Mouse (Mus musculus) megakaryocyte progenitor cell, adult 5-6 weeks (primary cell): ENCODE data around the gene Pdlim4. TPM values are rescaled to one million over a fixed set of nuclear protein-coding genes. Genes with fewer than 3 reads are reported as not detected.
"Not testable (repeated sequence)": the region's sequence is repeated elsewhere in the genome, so short reads cannot be mapped to it uniquely, and the experiment has no call there.

Experiments used
- ATAC-seq: replicated peaks from 2 replicates; pipeline ENCODE4 v1.8.0; 2016; ENCODE audit warnings: mild to moderate bottlenecking, moderate TSS enrichment, inconsistent platforms; ENCODE audit not compliant: poor library complexity
- total RNA-seq, 2 experiments: library from RNA; stranded (forward) in 1 of 2; stranded (reverse) in 1 of 2; fragments of 157-497, 149-512 nt in 1 of 2; fragments of 200-1000 nt in 1 of 2; gene quantifications; 2 replicates each; pipeline versions ENCODE4 v1.2.3 to v1.2.4; 2015 to 2017

Gene Pdlim4
- total RNA-seq, 2 experiments from 2014 or later = not detected

DNA sequence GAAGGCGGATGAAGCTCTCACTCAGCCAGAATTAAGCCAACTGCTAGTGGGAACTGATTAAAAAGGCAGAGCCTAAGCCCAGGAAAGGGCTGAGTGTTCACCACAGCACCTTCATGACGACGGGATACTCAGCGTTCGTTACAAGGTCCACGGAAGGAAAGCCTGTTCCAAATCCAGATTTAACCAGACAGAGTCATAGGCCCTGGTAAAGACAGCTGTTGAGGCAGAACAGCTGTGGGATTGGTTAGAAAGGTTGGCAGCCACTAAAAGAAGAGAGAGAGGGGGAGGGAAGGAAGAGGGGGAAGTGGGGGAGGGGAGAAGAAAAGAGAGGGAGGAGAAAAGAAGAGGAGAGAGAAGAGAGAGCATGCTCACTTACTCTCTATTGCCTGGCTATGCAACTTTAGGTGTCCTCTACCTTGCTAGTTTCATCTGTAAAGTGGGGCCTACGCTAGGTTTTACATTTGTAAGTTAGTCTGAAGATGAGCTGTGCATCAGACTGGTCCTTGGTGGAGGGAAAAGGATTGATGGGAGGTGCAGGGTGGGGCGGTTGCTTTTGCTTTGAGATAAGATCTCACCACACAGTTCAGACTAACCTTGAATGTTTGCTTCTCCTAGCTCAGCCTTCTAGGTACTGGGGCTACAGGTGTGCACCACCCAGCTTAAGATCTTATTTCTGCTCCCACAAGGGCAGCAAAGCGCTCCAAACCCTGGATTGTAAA is 5.9 kb downstream of the Pdlim4 start:
- ATAC-seq = no peak

DNA sequence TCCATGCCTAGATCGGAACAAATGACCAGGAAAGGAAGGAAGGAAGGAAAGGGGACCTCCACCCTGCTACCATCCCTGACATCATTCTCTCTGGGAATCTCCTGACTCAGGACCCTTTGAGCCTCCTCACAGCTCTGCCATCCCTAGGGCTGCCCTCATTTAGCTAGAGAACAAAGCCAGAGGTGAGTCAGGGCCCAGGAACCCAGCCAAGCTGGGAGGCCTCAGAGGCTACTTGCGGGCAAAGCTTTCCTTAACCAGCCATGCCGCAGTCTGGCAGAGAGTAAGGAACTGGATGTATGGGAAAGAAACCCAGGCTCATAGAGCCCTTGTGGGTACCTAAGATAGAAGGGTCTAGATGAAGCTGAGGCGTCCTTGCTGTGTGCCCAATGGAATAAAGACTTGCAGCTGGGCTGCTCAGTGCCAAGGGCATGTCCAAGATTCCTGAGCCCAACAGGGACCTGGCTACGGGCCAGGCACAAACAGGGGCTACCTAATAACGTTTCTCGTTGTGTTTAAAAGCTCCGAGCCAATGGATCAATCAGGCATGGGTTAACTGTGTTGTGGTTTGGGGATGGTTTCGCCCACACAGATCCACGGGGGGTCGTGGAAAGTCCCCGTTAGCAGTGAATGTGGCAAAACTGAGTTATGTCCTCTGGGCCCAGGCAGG is 6.6 kb downstream of the Pdlim4 start:
- no peak for ATAC-seq

DNA sequence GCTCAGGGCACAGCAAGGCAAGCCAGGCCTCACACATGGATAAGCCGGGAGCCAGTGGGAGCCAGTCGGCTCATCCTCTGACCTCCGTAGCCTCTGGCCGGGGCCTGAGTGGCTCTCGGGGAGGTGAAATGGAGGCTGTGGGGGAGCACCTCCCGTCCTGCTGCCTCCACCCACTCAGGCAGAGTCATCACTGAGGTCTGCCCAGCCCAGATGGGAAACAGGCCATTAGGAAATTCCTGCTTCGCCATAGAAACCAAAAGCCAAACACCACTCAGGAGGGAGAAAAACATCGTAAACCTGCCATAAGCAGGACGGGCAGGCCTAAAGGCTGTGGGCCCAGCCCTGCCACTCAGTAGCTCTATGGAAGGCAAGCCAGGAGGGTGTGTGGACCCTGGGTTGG is 8.5 kb downstream of the Pdlim4 start:
- no peak for ATAC-seq

DNA sequence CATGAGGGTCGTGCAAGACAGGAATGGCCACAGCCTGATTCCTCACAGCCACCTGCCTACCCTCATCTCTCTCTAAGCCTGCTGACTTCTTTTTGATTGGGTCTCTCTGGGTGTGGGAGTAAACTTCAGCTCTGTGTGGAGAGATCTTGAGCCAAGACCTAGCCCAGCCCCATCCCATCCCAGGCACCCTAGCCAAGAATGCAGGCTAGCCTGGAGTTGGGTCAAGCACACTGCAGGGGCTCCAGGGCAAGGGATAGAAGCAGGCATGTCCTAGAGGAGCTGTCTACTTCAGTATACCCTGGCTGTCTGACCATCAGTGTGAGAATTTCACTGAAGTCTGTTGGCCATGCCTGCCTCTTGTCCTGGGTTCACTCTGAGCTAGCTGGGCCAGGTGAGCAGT is 9.3 kb downstream of the Pdlim4 start:
- no peak for ATAC-seq

DNA sequence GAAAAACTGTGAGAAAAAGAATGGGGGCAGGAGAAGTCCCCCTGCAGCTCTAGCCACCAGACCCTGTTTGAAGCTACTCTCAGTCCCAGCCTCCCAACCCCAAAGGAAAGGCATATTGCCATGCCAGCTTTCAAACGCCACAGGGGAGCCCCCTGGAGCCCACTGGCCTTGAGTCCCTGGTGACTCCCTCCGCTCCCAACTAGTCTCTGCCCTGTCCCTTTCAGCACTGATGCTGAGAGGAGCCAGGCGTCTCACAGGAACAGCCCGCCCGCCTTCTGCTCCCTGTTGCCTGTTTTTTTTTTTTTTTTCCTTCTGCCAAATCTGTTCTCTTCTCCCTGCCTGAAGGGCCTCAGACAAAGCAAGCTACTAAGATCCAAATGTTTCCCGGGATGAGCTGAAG is 10.2 kb downstream of the Pdlim4 start:
- ATAC-seq = no peak

DNA sequence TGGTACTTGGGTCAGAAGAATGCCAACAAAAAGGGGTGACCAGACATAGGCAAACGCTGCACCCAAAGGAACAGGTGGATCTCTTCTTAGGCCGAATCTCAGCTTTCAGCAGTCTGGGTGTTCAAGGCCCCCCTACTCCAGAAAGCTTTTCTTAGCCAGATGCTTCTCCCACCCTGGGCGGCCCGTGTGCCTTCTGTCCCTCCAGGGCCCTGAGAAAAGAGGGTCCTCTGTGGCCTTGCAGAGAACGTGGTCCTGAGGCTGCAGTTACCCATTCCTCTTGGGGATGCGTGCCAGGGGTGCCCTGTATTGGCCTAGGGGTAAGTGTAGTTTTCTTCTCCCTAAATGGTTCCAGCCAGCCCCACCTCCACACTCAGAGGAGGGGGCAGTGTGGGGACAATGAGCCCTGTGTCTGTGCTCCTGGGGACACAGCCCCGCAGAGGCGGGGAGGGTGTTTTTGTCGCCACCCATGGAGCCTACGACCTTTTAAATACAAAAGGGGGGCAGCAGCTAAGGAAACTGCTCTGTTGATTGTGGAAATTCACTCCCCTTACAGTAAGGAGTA is 10.7 kb downstream of the Pdlim4 start:
- ATAC-seq = no peak

DNA sequence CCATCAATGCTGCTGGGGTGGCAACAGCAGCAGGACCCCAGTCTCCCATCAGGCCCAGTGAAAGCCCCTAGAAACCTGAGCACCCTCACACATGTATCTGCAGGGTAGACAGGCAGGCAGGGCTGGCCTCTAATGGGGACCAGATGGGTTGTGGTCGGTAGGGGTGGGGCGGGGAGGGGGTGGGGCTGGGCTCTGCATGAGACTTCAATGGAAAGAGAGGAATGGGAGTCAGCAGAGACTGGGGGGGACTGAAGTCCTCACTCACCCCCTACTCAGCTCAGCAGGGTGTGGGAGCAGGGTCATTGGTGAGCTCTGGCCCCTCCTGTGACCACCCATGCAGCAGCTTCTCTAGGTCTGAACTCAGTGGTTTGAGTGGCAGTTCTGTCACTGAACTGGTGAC is 11.4 kb downstream of the Pdlim4 start:
- ATAC-seq = no peak

DNA sequence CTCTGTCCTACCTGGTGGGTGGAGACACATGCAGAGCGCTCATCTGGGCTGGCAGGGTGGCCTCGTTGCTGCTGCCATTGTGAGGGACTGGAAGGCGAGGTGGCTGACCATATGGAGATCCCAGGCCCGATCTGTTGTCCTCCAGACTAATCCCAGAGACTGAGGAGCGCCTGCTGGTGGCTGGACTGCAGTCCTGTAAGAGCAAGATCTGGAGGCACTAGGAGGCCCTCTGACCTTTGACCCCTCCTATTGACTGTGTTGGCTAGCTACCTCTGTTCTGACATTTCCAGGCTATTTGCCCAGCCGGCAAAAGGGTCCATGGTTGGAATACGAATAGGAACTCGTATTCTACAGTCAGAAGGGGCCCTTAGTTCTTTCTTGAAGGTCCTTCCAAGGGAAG is 12.7 kb downstream of the Pdlim4 start:
- no peak for ATAC-seq

DNA sequence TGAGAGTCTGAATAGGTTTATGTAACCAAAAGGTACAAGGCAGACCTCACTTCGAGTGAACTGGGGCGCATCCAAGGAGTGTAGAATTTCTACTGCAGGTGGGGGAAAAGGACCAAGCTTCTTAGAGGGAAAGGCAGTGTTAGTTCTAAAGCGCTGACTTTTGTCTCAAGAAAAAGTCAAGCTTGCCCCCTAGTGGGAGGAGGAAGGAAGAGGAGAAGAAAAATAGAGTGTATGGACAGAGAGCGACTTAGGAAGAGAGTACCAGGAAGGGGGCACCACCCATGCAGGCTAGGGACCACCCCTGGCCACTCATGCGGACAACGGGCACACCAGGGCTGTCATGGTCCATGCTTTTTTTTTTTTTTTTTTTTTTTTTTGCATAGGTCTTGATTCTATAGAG is 14.6 kb downstream of the Pdlim4 start:
- peak; percentile 82 for ATAC-seq

DNA sequence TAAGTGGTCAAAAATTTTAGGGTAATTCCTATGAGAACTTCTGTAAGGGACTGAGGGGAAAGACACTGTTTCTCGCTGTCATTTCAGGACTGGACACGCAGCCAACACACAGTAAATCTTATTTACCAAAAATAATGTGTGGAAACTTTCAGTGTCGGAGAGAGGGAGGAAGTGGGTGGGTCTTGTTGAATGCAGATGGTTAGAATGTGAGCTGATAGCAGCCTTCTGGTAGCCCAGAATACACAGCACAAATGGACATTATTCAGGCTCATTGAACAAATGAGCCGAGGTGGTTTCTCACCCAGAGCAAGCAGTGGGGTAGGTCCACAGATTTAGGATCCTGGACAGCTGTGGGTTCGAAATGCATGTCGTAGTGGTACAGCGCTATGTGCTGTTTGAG is 15.7 kb downstream of the Pdlim4 start:
- ATAC-seq = peak; percentile 74

DNA sequence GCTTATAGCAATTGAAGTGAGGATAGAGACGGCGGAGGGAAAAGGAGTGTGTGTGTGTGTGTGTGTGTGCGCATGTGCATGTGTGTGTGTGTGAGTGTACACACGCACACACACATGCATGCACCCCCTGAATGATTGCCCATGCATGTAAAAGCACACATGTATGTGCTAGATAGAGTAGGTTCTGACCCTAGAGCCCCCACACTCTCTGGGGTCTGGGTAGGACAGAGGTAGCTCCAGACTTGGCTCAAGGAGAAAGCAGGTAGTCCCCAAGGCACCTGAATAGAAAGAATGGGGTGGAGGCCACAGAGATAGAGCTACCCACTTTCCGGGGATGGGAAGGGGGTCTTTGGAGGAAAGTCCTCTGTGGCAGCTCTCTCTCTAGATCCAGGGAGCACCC is 16.7 kb downstream of the Pdlim4 start:
- no peak for ATAC-seq

DNA sequence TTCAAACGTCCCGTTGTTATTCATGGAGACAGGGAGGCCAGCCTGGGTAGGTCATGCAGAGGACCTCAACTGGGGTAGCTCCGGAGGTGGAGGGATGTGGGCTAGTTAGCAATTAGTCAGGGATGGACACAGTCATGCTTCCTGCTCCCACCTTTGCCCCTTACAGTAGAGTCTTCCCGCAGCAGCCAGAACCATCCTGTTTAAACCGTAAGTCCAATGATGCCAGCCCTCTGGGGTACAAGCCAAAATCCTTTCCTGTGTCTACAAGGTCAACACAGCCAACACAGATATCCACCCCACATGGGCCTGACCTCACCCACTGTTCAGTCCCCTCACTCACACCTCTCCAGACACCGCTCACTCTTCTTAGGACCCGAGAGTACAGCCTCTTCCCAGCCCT is 17.7 kb downstream of the Pdlim4 start:
- ATAC-seq = no peak

DNA sequence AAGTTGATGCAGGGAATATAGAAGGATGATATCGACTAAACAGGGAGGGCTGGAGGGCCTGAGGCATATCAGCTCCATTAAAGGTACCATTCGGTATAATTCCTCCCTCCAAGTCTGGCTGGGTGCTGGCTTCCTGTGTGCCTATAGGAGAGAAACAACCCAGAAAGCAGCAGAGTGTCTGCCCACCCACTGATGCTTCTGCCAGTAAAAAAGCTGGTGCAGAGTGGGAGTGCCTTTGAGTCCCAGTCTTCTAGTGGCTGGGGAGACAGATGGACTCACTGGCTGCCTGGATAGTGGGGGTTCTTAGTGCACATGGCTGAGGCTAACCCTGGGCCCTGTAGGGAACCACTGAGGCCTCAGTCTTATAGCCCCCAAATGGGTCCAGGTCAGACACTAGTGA is 18.6 kb downstream of the Pdlim4 start:
- no peak for ATAC-seq

DNA sequence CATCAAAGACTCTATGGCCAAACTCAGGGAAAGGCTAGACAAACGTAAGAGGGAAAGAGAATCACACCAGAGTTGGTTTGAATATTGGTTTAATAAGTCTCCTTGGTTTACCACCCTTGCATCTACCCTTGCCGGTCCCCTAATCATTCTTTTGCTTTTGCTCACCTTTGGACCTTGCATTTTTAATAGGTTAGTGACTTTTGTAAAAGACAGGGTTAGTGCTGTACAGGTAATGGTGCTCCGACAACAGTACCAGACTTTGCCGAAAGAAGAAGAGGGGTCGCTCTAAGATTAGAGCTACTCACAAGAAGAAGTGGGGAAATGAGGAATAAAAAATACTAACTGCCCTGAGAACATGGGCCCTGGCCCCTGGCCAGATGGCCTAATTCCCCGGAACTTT is 28.1 kb downstream of the Pdlim4 start:
- ATAC-seq = no peak

DNA sequence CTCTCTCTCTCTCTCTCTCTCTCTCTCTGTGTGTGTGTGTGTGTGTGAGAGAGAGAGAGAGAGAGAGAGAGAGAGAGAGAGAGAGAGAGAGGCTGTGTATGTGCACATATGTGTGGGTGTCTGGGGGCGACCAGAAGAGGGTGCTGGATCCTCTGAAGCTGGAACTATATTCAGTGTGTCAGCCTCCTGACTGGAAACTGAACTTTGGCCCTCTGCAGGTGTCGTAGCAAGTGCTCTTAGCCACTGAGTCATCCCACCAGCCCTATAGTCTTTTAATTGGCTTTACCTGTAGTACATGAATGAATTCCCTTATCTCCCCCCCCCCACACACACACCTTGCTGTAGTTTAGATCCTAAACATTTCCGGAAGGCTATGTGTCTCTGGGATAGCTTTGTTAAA is 35.9 kb downstream of the Pdlim4 start:
- ATAC-seq = not testable (repeated sequence)

DNA sequence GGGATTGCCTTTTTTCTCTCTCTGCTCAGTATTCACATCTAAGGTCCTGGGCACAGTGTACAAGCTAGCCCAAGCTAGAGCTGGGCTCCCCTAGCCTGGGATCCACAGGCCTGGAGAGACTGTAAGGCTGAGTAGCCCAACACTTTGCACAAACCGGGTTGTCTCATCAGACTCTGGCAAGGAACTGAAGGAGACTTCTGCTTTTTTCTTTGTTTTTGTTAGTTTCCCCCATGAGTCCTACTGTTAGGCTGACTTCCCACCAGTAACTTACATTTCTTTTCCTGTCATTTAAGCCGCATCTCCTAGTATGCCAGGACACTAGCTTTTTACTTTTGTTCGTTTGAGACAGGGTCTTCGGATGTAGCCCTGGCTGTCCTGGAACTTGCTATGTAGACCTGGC is 39.8 kb downstream of the Pdlim4 start:
- 0 out of 2 replicates have a peak, but pooled peaks have one; percentile 6 for ATAC-seq

DNA sequence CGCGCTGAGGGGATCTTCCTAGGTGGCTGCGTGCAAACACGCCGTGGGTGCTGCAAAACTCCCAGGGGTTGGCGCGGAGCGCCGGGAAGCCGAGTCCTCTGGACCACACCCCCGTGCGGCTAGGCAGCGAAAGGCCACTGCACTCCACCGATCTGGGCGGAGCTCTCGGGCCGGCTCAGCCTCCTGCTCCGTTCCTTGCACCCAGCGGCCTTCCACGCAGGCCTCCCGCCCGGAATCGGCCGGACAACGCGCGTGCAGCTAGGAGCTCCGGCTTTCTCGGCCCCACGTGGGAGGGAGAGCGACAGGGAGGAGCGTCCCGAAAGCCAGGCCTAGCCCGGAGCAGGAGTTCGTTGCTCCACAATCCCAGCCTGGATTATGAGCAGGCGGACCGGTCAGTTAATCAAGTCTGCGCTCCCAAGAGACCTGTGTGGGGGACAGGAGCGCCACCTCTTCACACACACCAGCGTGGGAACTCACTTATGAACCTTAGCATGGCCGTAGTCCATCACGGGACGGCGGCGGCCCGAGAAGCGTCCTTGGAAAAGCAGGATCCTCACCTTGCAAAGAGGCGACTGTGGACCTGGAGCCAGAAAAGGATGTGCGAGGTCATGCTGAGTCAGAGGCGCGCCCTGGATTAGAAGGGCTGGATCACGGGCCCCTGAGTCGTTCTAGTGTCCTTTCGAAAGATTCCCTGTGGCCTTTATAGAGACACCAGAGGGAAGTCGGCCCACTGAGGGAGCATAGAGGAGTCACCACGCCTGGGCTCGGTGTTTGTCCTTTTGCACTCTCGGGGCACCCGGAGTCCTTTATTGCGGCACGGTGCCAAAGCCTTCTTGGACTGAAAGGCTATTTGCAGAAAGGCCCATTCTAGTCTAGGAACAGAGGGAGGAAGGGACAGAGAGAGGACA is 40.5 kb downstream of the Pdlim4 start, which contains the start of gene Slc22a4:
Gene Slc22a4, minus strand, starts transcription at position 47 of the 908 bp plus-strand sequence.
- ATAC-seq = peak; percentile 60

DNA sequence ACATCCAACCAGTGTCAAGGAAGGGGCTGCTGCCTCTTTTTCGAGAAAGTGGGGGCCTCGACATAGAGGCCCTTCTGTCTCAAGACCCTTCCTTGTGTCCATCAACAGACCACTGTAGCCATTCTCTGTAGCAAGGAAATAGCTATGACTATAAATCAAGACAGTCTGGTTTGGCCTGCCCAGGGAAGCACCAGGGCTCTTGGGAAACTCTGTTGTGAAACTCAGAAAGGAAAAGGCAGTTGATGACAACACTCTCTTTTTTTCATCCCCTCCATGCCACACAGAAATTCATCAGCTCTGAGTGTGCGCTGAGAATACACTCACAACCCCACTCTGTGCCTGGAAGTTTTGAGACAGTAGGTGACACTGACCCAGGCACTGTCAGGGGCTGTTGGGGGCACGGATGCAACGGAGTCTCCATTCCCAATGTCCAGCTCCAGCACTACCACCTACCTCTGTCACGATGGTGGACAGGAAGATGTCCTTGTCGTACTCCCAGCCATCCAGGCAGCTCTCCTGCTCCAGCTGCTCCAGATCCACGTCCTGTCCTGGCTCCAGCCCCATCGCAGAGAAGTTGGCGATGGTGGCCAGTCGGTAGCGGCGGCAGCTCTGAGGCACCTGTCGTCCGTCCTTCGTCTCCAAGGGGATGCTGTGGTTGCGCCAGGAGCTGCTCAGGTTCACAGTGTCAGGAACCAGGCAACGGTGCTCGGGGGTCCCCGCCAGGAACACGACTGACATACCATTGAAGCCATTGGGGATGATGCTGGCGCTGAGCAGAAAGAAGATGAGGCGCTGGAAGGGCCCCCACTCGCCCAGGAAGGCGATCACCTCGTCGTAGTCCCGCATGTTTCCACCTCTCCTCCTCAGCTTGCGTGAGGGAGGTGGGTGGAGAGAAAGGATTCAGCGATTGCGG is 41.4 kb downstream of the Pdlim4 start:
- peak; percentile 29 for ATAC-seq

DNA sequence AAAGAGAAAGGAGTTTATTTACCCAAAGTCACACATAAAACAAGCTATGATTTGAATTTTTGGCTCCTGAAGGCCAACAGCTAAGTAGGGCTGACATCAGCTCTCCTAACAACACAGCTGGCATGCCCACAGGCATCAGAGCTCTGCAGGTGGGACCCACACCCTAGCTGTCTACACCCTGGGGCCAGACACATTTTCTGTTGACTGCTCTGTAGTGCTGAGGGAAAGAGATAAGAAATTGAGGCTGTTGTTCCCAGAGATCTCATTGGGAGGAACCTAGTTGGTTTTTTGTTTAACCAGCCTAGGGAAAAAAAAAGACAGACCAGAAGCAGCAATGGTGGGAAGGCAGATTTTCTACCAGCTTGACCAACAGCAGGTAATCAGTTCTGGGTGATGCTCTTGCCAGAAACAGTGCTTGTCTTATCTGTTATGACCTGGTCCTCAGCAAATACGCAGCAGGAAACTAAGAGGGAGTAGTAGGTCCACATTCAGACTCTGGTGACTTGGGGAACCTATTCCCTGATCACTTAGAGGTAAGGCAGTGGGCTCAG is 42.2 kb downstream of the Pdlim4 start:
- ATAC-seq = peak; percentile 72
